Mouse (Mus musculus) myocyte (in vitro differentiated cells): Measurements from ENCODE around the gene Pnmal1.

Experiments used
- CEBPB ChIP-seq: IDR thresholded peaks from 2 replicates; pipeline ENCODE4 v1.6.1; 2011; ENCODE audit warnings: mild to moderate bottlenecking, moderate library complexity; ENCODE audit not compliant: poor library complexity, insufficient read depth, severe bottlenecking
- E2F4 ChIP-seq: IDR thresholded peaks from one replicate; pipeline ENCODE4 v1.6.1; 2011; ENCODE audit warnings: mild to moderate bottlenecking, control low read depth, moderate library complexity; ENCODE audit not compliant: insufficient read depth
- MAX ChIP-seq: IDR thresholded peaks from one replicate; pipeline ENCODE4 v1.6.1; 2011; ENCODE audit warnings: low read depth, mild to moderate bottlenecking, control low read depth
- MYOD1 ChIP-seq, 3 experiments: IDR thresholded peaks; one replicate each; pipeline ENCODE4 v1.6.1; 2011; ENCODE audit warnings: control low read depth in 2 of 3, low read depth in 2 of 3, mild to moderate bottlenecking in 2 of 3, moderate library complexity in 1 of 3; ENCODE audit not compliant: insufficient read length in 2 of 3, control insufficient read depth in 1 of 3
- MYOG ChIP-seq, 3 experiments: IDR thresholded peaks; one replicate each; pipeline ENCODE4 v1.6.1; 2011; ENCODE audit warnings: control low read depth in 2 of 3, low read depth in 2 of 3, mild to moderate bottlenecking in 2 of 3; ENCODE audit not compliant: insufficient read length in 2 of 3, control insufficient read depth in 1 of 3, insufficient read depth in 1 of 3
- POLR2A ChIP-seq: IDR thresholded peaks from one replicate; pipeline ENCODE4 v1.6.1; 2011; ENCODE audit warnings: low read depth, mild to moderate bottlenecking, control low read depth, moderate library complexity; ENCODE audit not compliant: insufficient read length
- POLR2AphosphoS2 ChIP-seq: IDR thresholded peaks from one replicate; pipeline ENCODE4 v1.6.1; 2011; ENCODE audit warnings: low read depth, control low read depth; ENCODE audit not compliant: insufficient read length
- REST ChIP-seq: IDR thresholded peaks from one replicate; pipeline ENCODE4 v1.6.1; 2011; ENCODE audit warnings: mild to moderate bottlenecking, control low read depth, moderate library complexity; ENCODE audit not compliant: insufficient read depth, insufficient read length
- SRF ChIP-seq: IDR thresholded peaks from one replicate; pipeline ENCODE4 v1.6.1; 2011; ENCODE audit warnings: low read depth; ENCODE audit not compliant: control insufficient read depth, insufficient read length
- TCF12 ChIP-seq: IDR thresholded peaks from one replicate; pipeline ENCODE4 v1.6.1; 2011; ENCODE audit warnings: mild to moderate bottlenecking, control low read depth; ENCODE audit not compliant: poor library complexity, insufficient read depth, severe bottlenecking
- TCF3 ChIP-seq: IDR thresholded peaks from one replicate; pipeline ENCODE4 v1.6.1; 2011; ENCODE audit warnings: low read depth, control low read depth; ENCODE audit not compliant: insufficient read length
- USF1 ChIP-seq: IDR thresholded peaks from one replicate; pipeline ENCODE4 v1.6.1; 2011; ENCODE audit warnings: low read depth, mild to moderate bottlenecking, control low read depth, moderate library complexity

- TF ChIP-seq TCF12 (no peak), POLR2A (peak; percentile 85), E2F4 (no peak), POLR2AphosphoS2 (peak; percentile 87), CEBPB (no peak), MAX (no peak), MYOD1 (IDR thresholded peaks at IDR 0.05; ENCODE audit: control insufficient read depth in 1 of 3, insufficient read length in 2 of 3, low read depth in 2 of 3) (peak in 2 of 3 experiments; percentile 43 to 69), USF1 (no peak), REST (no peak), MYOG (IDR thresholded peaks at IDR 0.05; ENCODE audit: control insufficient read depth in 1 of 3, insufficient read depth in 1 of 3, insufficient read length in 2 of 3, low read depth in 2 of 3) (peak in 2 of 3 experiments; percentile 55 to 60), TCF3 (no peak), SRF (no peak)
These were observed 36.0 kb upstream of the Pnmal1 start for GRCm38 (mm10) chr7:16923283-16924036.
